Mouse (Mus musculus) hindbrain, embryonic 15.5 days (tissue): Measurements from ENCODE around the gene Srgap3. TPM values are rescaled to one million over a fixed set of nuclear protein-coding genes. Genes with fewer than 3 reads are reported as not detected.

Experiments used
- ATAC-seq: fragments of 200-750 bp; cut with Nextera tagmentation; 2 replicates; pipeline ENCODE4 v1.8.0; 2017; ENCODE audit warnings: low read depth, moderate number of reproducible peaks, moderate TSS enrichment; ENCODE audit not compliant: low FRiP score
- H3K27ac ChIP-seq: fragments of 300-500 bp; sonication (generic); replicated peaks from 2 replicates; pipeline ENCODE4 v1.5.1; 2015; ENCODE audit warnings: mild to moderate bottlenecking, inconsistent platforms
- H3K27me3 ChIP-seq: fragments of 300-500 bp; sonication (generic); 2 replicates; pipeline ENCODE4 v1.6.1; 2015; ENCODE audit warnings: control low read depth, inconsistent platforms
- H3K36me3 ChIP-seq: fragments of 300-500 bp; sonication (generic); 2 replicates; pipeline ENCODE4 v1.6.1; 2015; ENCODE audit warnings: control low read depth, inconsistent platforms
- H3K4me1 ChIP-seq: fragments of 300-500 bp; sonication (generic); replicated peaks from 2 replicates; pipeline ENCODE4 v1.6.1; 2015; ENCODE audit warnings: control low read depth, inconsistent platforms
- H3K4me2 ChIP-seq: fragments of 300-500 bp; sonication (generic); 2 replicates; pipeline ENCODE4 v1.6.1; 2015; ENCODE audit warnings: moderate library complexity, mild to moderate bottlenecking, inconsistent platforms
- H3K4me3 ChIP-seq: fragments of 300-500 bp; sonication (generic); 2 replicates; pipeline ENCODE4 v1.5.1; 2015; ENCODE audit warnings: mild to moderate bottlenecking, inconsistent platforms
- H3K9ac ChIP-seq: fragments of 300-500 bp; sonication (generic); 2 replicates; pipeline ENCODE4 v1.6.1; 2015; ENCODE audit warnings: inconsistent platforms
- H3K9me3 ChIP-seq: fragments of 300-500 bp; sonication (generic); 2 replicates; pipeline ENCODE4 v1.6.1; 2016; ENCODE audit warnings: control low read depth, inconsistent platforms
- WGBS: fragments of 180-500 bp; shearing (Covaris S2); methylation state at CpG from one replicate; pipeline ENCODE4 v1.1.7; 2015; 5-methylcytosine and 5-hydroxymethylcytosine counted together
- polyA plus RNA-seq: library from polyadenylated mRNA; unstranded; fragments of >200 nt; fragmentation: Nextera tagmentation; extraction: Ambion mirVana; gene quantifications from 2 replicates; pipeline ENCODE4 v1.2.1, GENCODE M21; 2015

The Srgap3 gene
- polyA plus RNA-seq, 1 experiment from 2014 or later = 30.5 TPM

GRCm38 (mm10) chr6:112926011-112926410 lies 21.1 kb downstream of the Srgap3 start:
- H3K4me2 ChIP-seq = no peak overlapping the region
- no peak for ATAC-seq
- no peaks in the 10 kb centered on the region for H3K9me3 ChIP-seq
- H3K4me1 ChIP-seq = peaks cover 81% of the 10 kb centered on the region
- H3K36me3 ChIP-seq = no peaks in the 10 kb centered on the region
- WGBS = 84% methylated on average over 5 of the region's 5 CpGs
- 0 out of 2 replicates have a peak overlapping the region, but pooled peaks have one; percentile 37 for H3K27ac ChIP-seq
- no peaks in the 10 kb centered on the region for H3K27me3 ChIP-seq
- H3K9ac ChIP-seq = no peak overlapping the region
- H3K4me3 ChIP-seq = no peak overlapping the region

DNA sequence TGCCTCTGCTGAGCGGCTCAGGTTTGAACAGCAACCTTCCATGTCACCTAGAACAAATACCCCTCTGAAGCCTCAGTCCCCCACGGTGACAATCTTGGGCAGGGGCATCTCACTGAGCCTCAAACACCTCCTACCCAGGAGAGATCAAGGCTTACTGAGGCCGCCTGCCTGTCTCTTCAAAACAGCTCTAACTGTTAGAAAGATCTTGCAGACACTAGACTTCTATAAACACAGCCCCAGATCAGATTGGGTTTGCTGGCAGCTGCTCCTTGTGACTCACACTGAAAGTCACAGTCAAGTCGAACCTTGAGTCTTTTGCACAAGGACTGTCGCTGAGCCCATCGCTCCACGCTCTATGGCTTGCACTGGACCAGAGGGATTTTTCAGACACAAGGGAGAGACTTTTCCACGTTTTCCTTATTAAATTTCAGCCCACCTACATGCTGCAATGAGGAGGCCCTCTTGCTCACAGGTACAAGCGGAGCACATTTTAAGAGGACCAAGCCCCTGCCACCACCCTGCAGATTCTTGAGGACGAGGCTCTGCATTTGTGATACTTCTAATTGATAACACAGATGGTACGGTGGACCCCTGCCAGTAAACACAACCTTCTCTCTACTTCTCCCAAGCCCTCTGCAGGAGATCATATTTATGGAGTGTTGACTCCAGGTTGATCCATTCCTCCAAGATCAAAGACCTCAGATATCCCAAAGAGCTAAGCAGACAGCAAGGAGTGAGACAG lies 21.7 kb downstream of the Srgap3 start:
- Histone ChIP-seq H3K27me3 (no peaks in the 10 kb centered on the region), H3K27ac (peak overlapping the region; percentile 37; the same call in 1 of the 2 replicates), H3K4me1 (peaks cover 81% of the 10 kb centered on the region), H3K36me3 (no peaks in the 10 kb centered on the region), H3K9me3 (no peaks in the 10 kb centered on the region), H3K4me3 (no peak overlapping the region), H3K9ac (no peak overlapping the region), H3K4me2 (no peak overlapping the region)
- ATAC-seq = no peak
- 58% methylated on average over 11 of the region's 11 CpGs for WGBS

DNA sequence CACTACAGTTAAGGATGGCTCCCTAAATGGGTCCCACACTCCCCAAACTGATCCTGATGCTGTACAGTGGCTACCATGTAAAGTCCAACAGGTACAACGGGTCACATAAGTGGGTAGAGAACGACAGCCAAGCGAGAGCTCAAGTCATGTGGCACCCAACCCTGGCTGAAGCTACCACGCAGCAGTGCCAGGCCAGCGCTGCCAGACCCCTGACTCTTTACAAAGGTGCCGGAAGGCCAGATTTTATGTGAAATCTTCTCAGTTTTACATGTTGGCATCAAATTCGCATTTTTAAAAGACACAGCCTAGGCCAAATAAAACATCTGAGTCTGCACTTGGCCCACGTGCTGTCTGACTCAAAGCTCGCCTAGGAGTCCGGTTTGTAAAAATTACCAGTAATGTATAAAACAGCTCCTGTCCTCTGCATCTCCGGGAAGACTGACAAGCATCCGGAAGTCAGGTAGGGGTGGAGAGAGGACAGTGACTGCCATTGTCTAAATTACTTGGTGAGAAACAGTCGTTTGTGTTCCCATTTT lies 22.4 kb downstream of the Srgap3 start:
- ATAC-seq = no peak
- no peak overlapping the region for H3K9ac ChIP-seq
- no peaks in the 10 kb centered on the region for H3K9me3 ChIP-seq
- H3K4me2 ChIP-seq = no peak overlapping the region
- no peaks in the 10 kb centered on the region for H3K27me3 ChIP-seq
- peak overlapping the region; percentile 37; the same call in 1 of the 2 replicates for H3K27ac ChIP-seq
- H3K4me3 ChIP-seq = no peak overlapping the region
- H3K4me1 ChIP-seq = peaks cover 74% of the 10 kb centered on the region
- 74% methylated on average over 13 of the region's 13 CpGs for WGBS
- no peaks in the 10 kb centered on the region for H3K36me3 ChIP-seq

GRCm38 (mm10) chr6:112920619-112921195 lies 26.4 kb downstream of the Srgap3 start:
- ATAC-seq = no peak
- no peak overlapping the region for H3K4me2 ChIP-seq
- no peaks in the 10 kb centered on the region for H3K36me3 ChIP-seq
- no peak overlapping the region for H3K27ac ChIP-seq
- WGBS = 66% methylated on average over 8 of the region's 8 CpGs
- H3K4me3 ChIP-seq = no peak overlapping the region
- H3K27me3 ChIP-seq = no peaks in the 10 kb centered on the region
- H3K9ac ChIP-seq = no peak overlapping the region
- peaks cover 37% of the 10 kb centered on the region for H3K4me1 ChIP-seq
- no peaks in the 10 kb centered on the region for H3K9me3 ChIP-seq

- H3K9ac ChIP-seq = no peak overlapping the region
- no peak overlapping the region for H3K4me3 ChIP-seq
- no peak overlapping the region for H3K4me2 ChIP-seq
- ATAC-seq = no peak
- WGBS = 73% methylated on average over 8 of the region's 8 CpGs
- H3K27me3 ChIP-seq = no peaks in the 10 kb centered on the region
- no peaks in the 10 kb centered on the region for H3K36me3 ChIP-seq
- H3K27ac ChIP-seq = no peak overlapping the region
- H3K4me1 ChIP-seq = peaks cover 15% of the 10 kb centered on the region
- H3K9me3 ChIP-seq = no peaks in the 10 kb centered on the region
Measured at GRCm38 (mm10) chr6:112917717-112918116, 29.3 kb downstream of the Srgap3 start.

DNA sequence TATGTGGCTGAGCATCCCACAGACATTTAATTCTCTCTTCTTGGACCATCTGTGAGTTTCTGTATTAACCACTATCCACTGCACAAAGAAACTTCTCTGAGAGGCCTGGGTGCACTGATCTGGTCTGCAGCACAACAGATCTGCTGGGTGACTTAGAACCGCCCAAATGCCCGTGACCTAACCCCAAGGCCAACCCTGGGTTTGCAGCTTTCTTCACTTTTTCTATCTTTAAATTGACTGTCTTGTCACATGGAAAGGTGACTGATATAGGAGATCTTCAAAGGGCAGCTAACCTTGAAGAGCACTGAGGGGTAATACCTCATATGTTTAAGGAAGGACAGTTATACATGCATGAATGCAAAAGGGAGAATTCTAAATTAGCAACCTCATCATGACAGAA lies 30.8 kb downstream of the Srgap3 start:
- no peaks in the 10 kb centered on the region for H3K36me3 ChIP-seq
- H3K9me3 ChIP-seq = no peaks in the 10 kb centered on the region
- H3K27ac ChIP-seq = no peak overlapping the region
- H3K4me2 ChIP-seq = no peak overlapping the region
- no peak for ATAC-seq
- H3K4me1 ChIP-seq = 0 out of 2 replicates have a peak, but pooled peaks cover 10% of the 10 kb centered on the region
- H3K27me3 ChIP-seq = no peaks in the 10 kb centered on the region
- no peak overlapping the region for H3K4me3 ChIP-seq
- H3K9ac ChIP-seq = no peak overlapping the region
- WGBS = 92% methylated on average over 2 of the region's 2 CpGs

- WGBS = 86% methylated on average over 5 of the region's 5 CpGs
- no peaks in the 10 kb centered on the region for H3K36me3 ChIP-seq
- H3K4me3 ChIP-seq = no peak overlapping the region
- no peaks in the 10 kb centered on the region for H3K9me3 ChIP-seq
- H3K27ac ChIP-seq = no peak overlapping the region
- no peaks in the 10 kb centered on the region for H3K27me3 ChIP-seq
- no peak overlapping the region for H3K9ac ChIP-seq
- H3K4me2 ChIP-seq = no peak overlapping the region
- peaks cover 25% of the 10 kb centered on the region; the same call in 1 of the 2 replicates for H3K4me1 ChIP-seq
- ATAC-seq = no peak
Measured at GRCm38 (mm10) chr6:112912552-112912951, 34.5 kb downstream of the Srgap3 start.

- 83% methylated on average over 2 of the region's 2 CpGs for WGBS
- Histone ChIP-seq H3K4me3 (no peak overlapping the region), H3K9ac (no peak overlapping the region), H3K27me3 (no peaks in the 10 kb centered on the region), H3K4me1 (peaks cover 28% of the 10 kb centered on the region; the same call in 1 of the 2 replicates), H3K4me2 (no peak overlapping the region), H3K27ac (no peak overlapping the region), H3K36me3 (no peaks in the 10 kb centered on the region), H3K9me3 (no peaks in the 10 kb centered on the region)
- ATAC-seq = no peak
Measured at GRCm38 (mm10) chr6:112909711-112910110, 37.4 kb downstream of the Srgap3 start.

GRCm38 (mm10) chr6:112907887-112908584 lies 39.0 kb downstream of the Srgap3 start:
- H3K4me2 ChIP-seq = no peak overlapping the region
- H3K27ac ChIP-seq = no peak overlapping the region
- no peaks in the 10 kb centered on the region for H3K9me3 ChIP-seq
- H3K36me3 ChIP-seq = no peaks in the 10 kb centered on the region
- no peak for ATAC-seq
- H3K9ac ChIP-seq = no peak overlapping the region
- no peaks in the 10 kb centered on the region for H3K27me3 ChIP-seq
- WGBS = 76% methylated on average over 8 of the region's 8 CpGs
- H3K4me1 ChIP-seq = peaks cover 41% of the 10 kb centered on the region
- H3K4me3 ChIP-seq = no peak overlapping the region

DNA sequence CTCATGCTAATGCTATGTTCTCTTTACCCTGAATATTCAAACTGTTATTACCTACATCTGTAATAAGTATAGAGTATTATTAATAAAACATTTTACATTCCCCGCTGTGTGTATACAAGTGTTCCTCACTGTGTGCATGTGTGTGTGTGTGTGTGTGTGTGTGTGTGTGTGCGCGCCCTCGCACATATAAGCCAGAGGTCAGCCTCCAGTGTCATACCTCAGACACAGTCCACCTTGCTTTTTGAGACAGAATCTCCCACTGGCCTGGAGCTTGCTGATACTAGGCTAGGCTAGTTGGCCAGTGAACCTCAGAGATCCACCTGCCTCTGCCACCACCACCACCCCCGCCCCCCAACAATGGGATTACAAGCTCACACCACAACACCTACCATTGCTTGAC lies 43.3 kb downstream of the Srgap3 start:
- no peak for ATAC-seq
- no peaks in the 10 kb centered on the region for H3K36me3 ChIP-seq
- peak overlapping the region; percentile 18; the same call in 1 of the 2 replicates for H3K4me2 ChIP-seq
- no peak overlapping the region for H3K9ac ChIP-seq
- peaks cover 71% of the 10 kb centered on the region for H3K4me1 ChIP-seq
- no peak overlapping the region for H3K4me3 ChIP-seq
- no peaks in the 10 kb centered on the region for H3K9me3 ChIP-seq
- 79% methylated on average over 5 of the region's 5 CpGs for WGBS
- no peaks in the 10 kb centered on the region for H3K27me3 ChIP-seq
- H3K27ac ChIP-seq = peak overlapping the region; percentile 79

GRCm38 (mm10) chr6:112903226-112903625 lies 43.8 kb downstream of the Srgap3 start:
- 3% methylated on average over 7 of the region's 7 CpGs for WGBS
- Histone ChIP-seq H3K9me3 (no peaks in the 10 kb centered on the region), H3K4me3 (no peak overlapping the region), H3K4me2 (peak overlapping the region; percentile 18), H3K36me3 (no peaks in the 10 kb centered on the region), H3K4me1 (peaks cover 69% of the 10 kb centered on the region), H3K27me3 (no peaks in the 10 kb centered on the region), H3K9ac (no peak overlapping the region), H3K27ac (peak overlapping the region; percentile 79)
- ATAC-seq = peak; percentile 33; the same call in 1 of the 2 replicates

GRCm38 (mm10) chr6:112902791-112903190 lies 44.3 kb downstream of the Srgap3 start:
- Histone ChIP-seq H3K4me1 (peaks cover 67% of the 10 kb centered on the region), H3K4me3 (no peak overlapping the region), H3K9ac (no peak overlapping the region), H3K9me3 (no peaks in the 10 kb centered on the region), H3K27ac (peak overlapping the region; percentile 79), H3K4me2 (peak overlapping the region; percentile 18; the same call in 1 of the 2 replicates), H3K27me3 (no peaks in the 10 kb centered on the region), H3K36me3 (no peaks in the 10 kb centered on the region)
- ATAC-seq = no peak
- 9% methylated on average over 3 of the region's 4 CpGs for WGBS
